Mouse (Mus musculus) CH12.LX (cell line): Measurements from ENCODE around the gene Ankrd60. TPM values are rescaled to one million over a fixed set of nuclear protein-coding genes. Genes with fewer than 3 reads are reported as not detected.

Source experiments
- DNase-seq: peaks from one replicate; pipeline ENCODE4 v3.0.0-alpha.2; 2013; ENCODE audit errors: extremely low read depth
- H3K27ac ChIP-seq: 2 replicates; pipeline ENCODE4 v1.5.1; 2012; ENCODE audit warnings: low read depth, mild to moderate bottlenecking, control low read depth, moderate library complexity; ENCODE audit not compliant: insufficient read depth
- H3K27me3 ChIP-seq: replicated peaks from 2 replicates; pipeline ENCODE3; 2012; ENCODE audit warnings: inconsistent platforms
- H3K36me3 ChIP-seq, 2 experiments: replicated peaks in 1 of 2; 2 replicates each; pipeline versions ENCODE3 to v1.6.1; 2012; ENCODE audit warnings: inconsistent platforms in 1 of 2, low read length in 1 of 2, mild to moderate bottlenecking in 1 of 2, mixed read lengths in 1 of 2, moderate library complexity in 1 of 2; ENCODE audit not compliant: control insufficient read depth in 1 of 2, insufficient read depth in 1 of 2
- H3K4me1 ChIP-seq, 2 experiments: 2 replicates each; pipeline ENCODE4 v1.6.1; 2012; ENCODE audit warnings: inconsistent platforms in 1 of 2, moderate library complexity in 1 of 2; ENCODE audit not compliant: insufficient read depth in 2 of 2, control insufficient read depth in 1 of 2
- H3K4me2 ChIP-seq: 2 replicates; pipeline ENCODE4 v1.6.1; 2012; ENCODE audit warnings: low read depth, mild to moderate bottlenecking, control low read depth; ENCODE audit not compliant: poor library complexity, insufficient read depth, severe bottlenecking
- H3K4me3 ChIP-seq, 3 experiments: fragments of 150-350 bp in 1 of 3; sonication (generic) in 1 of 3; replicated peaks in 1 of 3; 2 replicates each; pipeline versions ENCODE3 to v1.5.1; 2011 to 2012; ENCODE audit warnings: low read depth in 2 of 3, low read length in 2 of 3, mild to moderate bottlenecking in 2 of 3, moderate library complexity in 2 of 3, control low read depth in 1 of 3, improper control_type of control experiment in 1 of 3, inconsistent platforms in 1 of 3, mixed read lengths in 1 of 3; ENCODE audit not compliant: poor library complexity in 1 of 3
- H3K79me2 ChIP-seq: replicated peaks from 2 replicates; pipeline ENCODE4 v1.6.1; 2012; ENCODE audit warnings: mild to moderate bottlenecking, moderate library complexity; ENCODE audit not compliant: control insufficient read depth, poor library complexity, insufficient read depth, severe bottlenecking; ENCODE audit errors: extremely low read depth
- H3K9ac ChIP-seq: 2 replicates; pipeline ENCODE4 v1.6.1; 2012; ENCODE audit warnings: low read depth, mild to moderate bottlenecking, control low read depth, moderate library complexity; ENCODE audit not compliant: insufficient read depth
- H3K9me3 ChIP-seq: replicated peaks from 2 replicates; pipeline ENCODE3; 2012; ENCODE audit warnings: low read length, inconsistent platforms, mixed read lengths
- BHLHE40 ChIP-seq: IDR thresholded peaks from 2 replicates; pipeline ENCODE4 v1.6.1; 2011; ENCODE audit warnings: mild to moderate bottlenecking, low read depth, low read length, improper control_type of control experiment
- CHD1 ChIP-seq: IDR thresholded peaks from 2 replicates; pipeline ENCODE4 v1.6.1; 2012; ENCODE audit warnings: low read depth, low read length, improper control_type of control experiment, inconsistent platforms
- CHD2 ChIP-seq: IDR thresholded peaks from 2 replicates; pipeline ENCODE4 v1.6.1; 2011; ENCODE audit warnings: low read length, improper control_type of control experiment
- CTCF ChIP-seq, 2 experiments: IDR thresholded peaks in 1 of 2; conservative IDR thresholded peaks in 1 of 2; 2 replicates each; pipeline ENCODE4 v1.5.1; 2011 to 2012; ENCODE audit warnings: low read depth in 2 of 2, low read length in 2 of 2, improper control_type of control experiment in 1 of 2, inconsistent platforms in 1 of 2, mild to moderate bottlenecking in 1 of 2, moderate library complexity in 1 of 2
- E2F4 ChIP-seq: IDR thresholded peaks from 2 replicates; pipeline ENCODE4 v1.6.1; 2011; ENCODE audit warnings: low read depth, low read length, improper control_type of control experiment; ENCODE audit not compliant: insufficient replicate concordance
- ELF1 ChIP-seq: IDR thresholded peaks from 2 replicates; pipeline ENCODE4 v1.6.1; 2014; ENCODE audit warnings: low read depth, mild to moderate bottlenecking, inconsistent platforms, low read length, improper control_type of control experiment
- EP300 ChIP-seq: IDR thresholded peaks from 2 replicates; pipeline ENCODE4 v1.6.1; 2011; ENCODE audit warnings: low read length, improper control_type of control experiment
- ETS1 ChIP-seq: conservative IDR thresholded peaks from 2 replicates; pipeline ENCODE4 v1.6.1; 2012; ENCODE audit warnings: low read depth, mild to moderate bottlenecking, inconsistent platforms, low read length, improper control_type of control experiment, moderate library complexity
- HCFC1 ChIP-seq: IDR thresholded peaks from 2 replicates; pipeline ENCODE4 v1.6.1; 2012; ENCODE audit warnings: low read depth, mild to moderate bottlenecking, inconsistent platforms, low read length, improper control_type of control experiment
- IRF4 ChIP-seq: IDR thresholded peaks from 2 replicates; pipeline ENCODE4 v1.6.1; 2014; ENCODE audit warnings: low read depth, mild to moderate bottlenecking, inconsistent platforms, low read length, improper control_type of control experiment
- JUND ChIP-seq: conservative IDR thresholded peaks from 2 replicates; pipeline ENCODE4 v1.6.1; 2011; ENCODE audit warnings: low read depth, low read length, improper control_type of control experiment
- KAT2A ChIP-seq: IDR thresholded peaks from 2 replicates; pipeline ENCODE4 v1.6.1; 2012; ENCODE audit warnings: low read length, improper control_type of control experiment, inconsistent platforms; ENCODE audit not compliant: insufficient replicate concordance
- MAFK ChIP-seq: IDR thresholded peaks from 2 replicates; pipeline ENCODE4 v1.6.1; 2011; ENCODE audit warnings: low read length, improper control_type of control experiment; ENCODE audit not compliant: insufficient replicate concordance
- MAX ChIP-seq: IDR thresholded peaks from 2 replicates; pipeline ENCODE4 v1.6.1; 2011; ENCODE audit warnings: low read length, improper control_type of control experiment
- MAZ ChIP-seq: IDR thresholded peaks from 2 replicates; pipeline ENCODE4 v1.6.1; 2012; ENCODE audit warnings: low read depth, mild to moderate bottlenecking, inconsistent platforms, low read length, improper control_type of control experiment, moderate library complexity
- MEF2A ChIP-seq: IDR thresholded peaks from 2 replicates; pipeline ENCODE4 v1.6.1; 2014; ENCODE audit warnings: low read depth, mild to moderate bottlenecking, inconsistent platforms, low read length, improper control_type of control experiment, borderline replicate concordance
- MXI1 ChIP-seq: IDR thresholded peaks from 2 replicates; pipeline ENCODE4 v1.6.1; 2011; ENCODE audit warnings: mild to moderate bottlenecking, low read depth, low read length, improper control_type of control experiment
- MYC ChIP-seq: IDR thresholded peaks from 2 replicates; pipeline ENCODE4 v1.6.1; 2011; ENCODE audit warnings: low read depth, mild to moderate bottlenecking, improper control_type of control experiment, low read length
- NELFE ChIP-seq: IDR thresholded peaks from 2 replicates; pipeline ENCODE4 v1.6.1; 2011; ENCODE audit warnings: low read depth, low read length, improper control_type of control experiment
- NRF1 ChIP-seq: IDR thresholded peaks from 2 replicates; pipeline ENCODE4 v1.6.1; 2014; ENCODE audit warnings: low read depth, mild to moderate bottlenecking, inconsistent platforms, low read length, improper control_type of control experiment, moderate library complexity
- PAX5 ChIP-seq: IDR thresholded peaks from 2 replicates; pipeline ENCODE4 v1.6.1; 2012; ENCODE audit warnings: low read length, inconsistent platforms, mixed read lengths
- POLR2AphosphoS2 ChIP-seq: IDR thresholded peaks from 2 replicates; pipeline ENCODE4 v1.6.1; 2011; ENCODE audit warnings: low read depth, low read length, improper control_type of control experiment
- RAD21 ChIP-seq: IDR thresholded peaks from 2 replicates; pipeline ENCODE4 v1.6.1; 2011; ENCODE audit warnings: low read depth, mild to moderate bottlenecking, low read length, improper control_type of control experiment, moderate library complexity
- RCOR1 ChIP-seq: conservative IDR thresholded peaks from 2 replicates; pipeline ENCODE4 v1.6.1; 2012; ENCODE audit warnings: low read depth, mild to moderate bottlenecking, inconsistent platforms, low read length, improper control_type of control experiment
- SIN3A ChIP-seq: IDR thresholded peaks from 2 replicates; pipeline ENCODE4 v1.6.1; 2012; ENCODE audit warnings: low read length, improper control_type of control experiment, inconsistent platforms
- USF1 ChIP-seq: IDR thresholded peaks from 2 replicates; pipeline ENCODE4 v1.6.1; 2014; ENCODE audit warnings: low read depth, mild to moderate bottlenecking, inconsistent platforms, low read length, improper control_type of control experiment
- ZC3H11A ChIP-seq: IDR thresholded peaks from 2 replicates; pipeline ENCODE4 v1.6.1; 2012; ENCODE audit warnings: low read depth, mild to moderate bottlenecking, inconsistent platforms, low read length, improper control_type of control experiment
- ZMIZ1 ChIP-seq: IDR thresholded peaks from 2 replicates; pipeline ENCODE4 v1.6.1; 2012; ENCODE audit warnings: low read depth, mild to moderate bottlenecking, inconsistent platforms, low read length, improper control_type of control experiment
- ZNF384 ChIP-seq: IDR thresholded peaks from 2 replicates; pipeline ENCODE4 v1.6.1; 2012; ENCODE audit warnings: low read depth, low read length, improper control_type of control experiment, inconsistent platforms
- dilution Hi-C: fragments of 300-500 bp; cut with MboI; formaldehyde crosslinking; loops from 2 replicates; pipeline ENCODE4 v1.14.3; 2020; ENCODE audit warnings: low sequenced_read_pairs; ENCODE audit not compliant: extremely low pct_unique_long_range_greater_than_20kb, extremely low pct_ligation_motif_present
- in situ Hi-C: fragments of 300-500 bp; cut with MboI; formaldehyde crosslinking; loops from 3 replicates; pipeline ENCODE4 v1.14.3; 2019; ENCODE audit warnings: low sequenced_read_pairs, low pct_ligation_motif_present, low pct_unique_long_range_greater_than_20kb, mixed read lengths
- polyA plus RNA-seq: library from polyadenylated mRNA; unstranded; fragments of >175 nt; gene quantifications from 2 replicates; pipeline ENCODE4 v1.2.1, GENCODE M21; 2012; ENCODE audit warnings: low read depth; ENCODE audit not compliant: insufficient read length
- total RNA-seq, 2 experiments: library from RNA; depleted of rRNA; stranded (reverse); fragments of 300-350 nt in 1 of 2; fragments of >200 nt in 1 of 2; gene quantifications; 2 replicates each; pipeline ENCODE4 v1.2.3; 2012 to 2014

The Ankrd60 gene
- total and polyA plus RNA-seq, 3 experiments, result not detected

DNA sequence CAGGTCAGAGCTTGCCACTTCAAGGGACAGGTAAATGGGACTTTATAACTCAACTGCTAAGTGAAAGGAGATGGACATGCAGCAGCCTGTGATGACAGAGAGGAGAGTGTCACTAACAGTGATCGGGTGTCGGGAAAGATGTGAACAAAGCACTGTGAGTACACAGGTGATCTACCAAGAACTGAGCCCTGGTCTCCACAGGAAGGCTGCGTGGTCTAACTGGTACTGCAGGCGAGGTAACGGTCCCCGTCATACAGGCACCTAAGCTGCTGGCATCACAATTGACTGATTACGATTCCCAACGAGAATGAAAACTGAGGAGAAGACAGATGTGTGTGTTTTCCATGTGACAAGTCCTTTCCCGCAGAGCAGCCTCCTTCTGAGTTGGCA, 28.2 kb upstream of the Ankrd60 start:
- in situ Hi-C loops, result no loop called here
- Histone ChIP-seq H3K36me3 (peaks cover 0 to 33% of the 10 kb centered on the region in 2 experiments), H3K4me3 (no peak overlapping the region), H3K9me3 (peaks cover 4% of the 10 kb centered on the region), H3K9ac (no peak overlapping the region), H3K79me2 (no peaks in the 10 kb centered on the region), H3K27ac (no peak overlapping the region), H3K27me3 (no peaks in the 10 kb centered on the region), H3K4me1 (peaks cover 3 to 5% of the 10 kb centered on the region in 2 experiments; a peak in 2 of 4 replicates), H3K4me2 (no peak overlapping the region)
- DNase-seq, result no peak
- TF ChIP-seq PAX5 (no peak), ZC3H11A (no peak), SIN3A (no peak), MAX (no peak), ETS1 (no peak), MEF2A (no peak), CTCF (conservative IDR thresholded peaks at IDR 0.05 in 1 of 2, IDR thresholded peaks at IDR 0.05 in 1 of 2; ENCODE audit: low read depth in 2 of 2, low read length in 2 of 2) (no peak), NELFE (no peak), E2F4 (no peak), MAZ (no peak), ELF1 (no peak), ZNF384 (no peak), MYC (no peak), USF1 (no peak)
- dilution Hi-C loops, result no loop called here

DNA sequence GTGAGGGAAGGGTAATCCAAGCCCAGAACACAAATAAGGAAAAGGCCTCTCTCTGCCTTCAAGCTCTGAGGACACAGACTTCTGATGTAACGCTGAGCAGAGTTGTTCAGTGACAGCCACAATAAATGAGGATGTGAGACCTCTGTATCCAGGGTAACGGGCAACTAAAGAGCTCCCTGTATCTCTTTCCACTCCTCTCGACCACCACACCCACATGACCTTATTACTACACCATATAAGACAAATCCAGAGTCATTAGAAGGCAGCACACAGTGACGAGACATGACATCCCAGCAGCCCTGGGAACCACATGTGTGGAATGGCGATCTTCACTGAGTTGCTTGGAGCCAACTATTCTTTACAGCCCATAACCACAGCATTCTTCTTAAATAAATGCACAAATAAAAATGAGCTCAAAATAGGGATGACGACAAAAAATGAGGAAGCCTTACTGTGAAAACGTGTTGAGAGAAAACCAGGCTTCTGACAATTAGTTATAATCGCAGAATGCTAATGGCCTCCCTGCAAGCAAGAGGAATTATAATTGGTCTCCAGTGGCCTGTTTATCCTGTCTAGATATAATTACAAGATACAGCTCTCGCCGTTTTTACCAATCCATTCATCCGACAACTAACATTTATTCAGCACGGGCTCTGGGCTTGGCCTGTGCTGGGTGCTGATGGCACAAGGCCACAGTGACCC, 27.7 kb upstream of the Ankrd60 start:
- in situ Hi-C loops, result no loop called here
- dilution Hi-C loops, result no loop called here
- Histone ChIP-seq H3K36me3 (peaks cover 0 to 31% of the 10 kb centered on the region in 2 experiments), H3K9me3 (peaks cover 4% of the 10 kb centered on the region), H3K79me2 (no peaks in the 10 kb centered on the region), H3K4me3 (no peak overlapping the region), H3K4me1 (peaks cover 0 to 5% of the 10 kb centered on the region in 2 experiments; a peak in 2 of 4 replicates), H3K4me2 (no peak overlapping the region), H3K27me3 (no peaks in the 10 kb centered on the region), H3K27ac (no peak overlapping the region), H3K9ac (no peak overlapping the region)
- DNase-seq, result peak; percentile 33
- TF ChIP-seq BHLHE40, result no peak
- no peak for TF ChIP-seq NRF1
- TF ChIP-seq IRF4, result no peak
- no peak for TF ChIP-seq JUND
- TF ChIP-seq HCFC1, result no peak
- no peak for TF ChIP-seq CHD2
- TF ChIP-seq MAFK, result no peak
- no peak for TF ChIP-seq POLR2AphosphoS2
- TF ChIP-seq RCOR1, result no peak
- no peak for TF ChIP-seq MXI1
- TF ChIP-seq CHD1, result no peak
- no peak for TF ChIP-seq ZMIZ1
- TF ChIP-seq RAD21, result no peak
- TF ChIP-seq KAT2A, result no peak
- TF ChIP-seq PAX5, result no peak
- no peak for TF ChIP-seq MAX
- TF ChIP-seq EP300, result no peak
- no peak for TF ChIP-seq ETS1
